Mouse (Mus musculus) gastrocnemius, postnatal 25 days (tissue): Measurements from ENCODE around the gene Ppp1r3e. TPM values are rescaled to one million over a fixed set of nuclear protein-coding genes. Genes with fewer than 3 reads are reported as not detected.
A peak's percentile ranks its signal among the peaks of the same experiment; 100 is the strongest.

Experiments
- DNase-seq: peaks from one replicate; pipeline ENCODE4 v3.0.0; 2022
- long read RNA-seq, 2 experiments: library from polyadenylated mRNA; stranded (forward); transcript quantifications; one replicate each; pipeline ENCODE4 v2.0.0; 2021
- total RNA-seq, 2 experiments: library from RNA; stranded (reverse); gene quantifications; 1 replicate in 1 of 2; 2 replicates in 1 of 2; pipeline ENCODE4 v1.2.3; 2021

The Ppp1r3e gene
- total RNA-seq = 1 to 10 TPM; 3.0 to 3.5 TPM
- long read RNA-seq, experiment 1, partial matches to known transcripts = 0 of 2 reads
- long read RNA-seq, experiment 1, other reads (novel, unspliced or antisense) = 0 of 2 reads
- long read RNA-seq, experiment 2, partial matches to known transcripts = 0 of 3 reads
- long read RNA-seq, experiment 2, other reads (novel, unspliced or antisense) = 0 of 3 reads

- peak; percentile 74 for DNase-seq
These were observed at the start of gene Ppp1r3e for GRCm38 (mm10) chr14:54877048-54877715. Ppp1r3e (minus strand) TSS chr14:54877550.

- peak; percentile 64 for DNase-seq
These were observed 49.2 kb upstream of the Ppp1r3e start for GRCm38 (mm10) chr14:54926401-54927158.

- peak; percentile 70 for DNase-seq
These were observed 48.3 kb upstream of the Ppp1r3e start, which contains the start of gene Efs for GRCm38 (mm10) chr14:54925349-54926342. Efs (minus strand) TSS chr14:54926126.

DNA sequence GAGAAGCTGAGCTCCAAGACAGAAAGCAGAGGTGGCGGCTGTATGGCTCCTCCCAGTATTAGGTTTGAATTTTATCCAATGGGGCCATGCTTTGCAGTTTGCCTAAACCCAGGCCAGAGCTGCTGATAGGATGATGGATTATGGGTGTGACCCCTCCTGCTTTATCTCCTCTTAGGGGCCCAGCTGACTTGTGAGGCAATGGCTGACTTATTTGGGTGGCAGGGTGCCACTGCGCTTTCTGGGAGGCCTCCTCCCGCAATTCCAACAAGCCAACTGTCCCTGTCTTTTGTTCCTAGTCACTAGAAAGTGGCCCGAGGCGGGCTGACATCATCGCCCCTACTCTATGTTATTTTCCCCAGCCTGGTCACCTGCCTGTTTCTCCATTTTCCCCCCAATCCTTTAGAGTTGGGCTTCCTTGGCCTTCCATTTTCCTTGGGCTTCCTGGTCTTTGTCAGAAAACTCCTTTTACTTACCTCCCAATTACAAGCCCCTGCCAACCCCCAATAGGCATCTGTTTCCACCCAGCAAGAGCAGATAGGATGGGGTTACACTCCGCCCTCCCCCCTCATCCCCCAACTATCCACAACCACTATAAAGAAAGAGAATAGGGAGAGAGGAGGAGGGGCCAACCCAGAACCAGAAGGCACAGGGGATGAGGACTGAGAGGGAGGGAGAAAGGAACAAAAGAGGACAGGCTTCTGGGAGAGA lies 47.4 kb upstream of the Ppp1r3e start:
- peak; percentile 66 for DNase-seq

DNA sequence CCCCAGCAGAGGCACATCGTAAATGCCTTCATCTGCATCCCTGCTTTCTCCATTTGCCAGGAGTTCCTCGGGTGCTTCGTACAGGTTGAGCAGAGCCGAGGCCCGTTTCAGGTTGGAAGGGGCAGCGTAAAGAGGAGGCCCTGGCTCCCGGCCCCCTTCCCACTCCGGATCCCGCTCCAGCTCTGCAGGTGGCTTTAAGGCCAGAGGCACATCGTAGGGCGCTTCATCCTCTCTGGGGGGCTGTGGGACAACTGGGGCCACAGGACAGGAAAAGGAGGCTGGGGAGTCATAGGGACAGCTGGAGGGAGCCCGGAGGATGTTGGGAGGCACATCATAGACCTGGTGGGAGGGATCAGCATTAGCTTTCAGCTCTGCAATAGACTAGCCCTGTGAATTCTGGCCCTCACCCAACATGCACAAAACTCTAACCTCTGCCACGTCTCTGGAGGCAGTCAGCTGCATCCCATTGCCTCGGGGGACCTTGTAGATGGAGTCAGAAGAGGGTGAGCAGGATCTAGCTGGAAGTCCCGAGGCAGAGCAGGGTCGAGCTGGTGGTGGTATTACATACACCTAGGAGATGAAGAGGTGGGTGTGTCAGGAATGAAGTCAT lies 42.8 kb upstream of the Ppp1r3e start:
- DNase-seq = no peak

DNA sequence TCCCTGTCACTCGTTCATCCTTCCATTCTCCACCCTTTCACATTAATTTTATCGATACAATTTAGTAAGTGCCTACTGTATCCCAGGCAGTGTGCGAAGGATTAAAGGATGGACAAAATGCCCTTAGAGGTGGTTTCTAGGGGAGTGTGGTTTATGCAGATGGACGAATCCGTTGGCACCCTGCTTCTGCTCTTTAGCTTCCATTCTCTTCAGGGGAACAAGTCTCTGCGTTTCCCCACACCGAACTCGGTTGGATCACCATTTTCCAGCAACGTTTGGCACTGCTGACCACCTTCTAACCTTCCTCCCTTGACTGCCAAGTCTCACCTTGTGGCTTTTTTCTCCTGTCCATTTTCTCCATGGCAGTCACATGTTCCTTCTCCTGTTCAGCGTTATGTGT lies 36.0 kb upstream of the Ppp1r3e start:
- DNase-seq = no peak

DNA sequence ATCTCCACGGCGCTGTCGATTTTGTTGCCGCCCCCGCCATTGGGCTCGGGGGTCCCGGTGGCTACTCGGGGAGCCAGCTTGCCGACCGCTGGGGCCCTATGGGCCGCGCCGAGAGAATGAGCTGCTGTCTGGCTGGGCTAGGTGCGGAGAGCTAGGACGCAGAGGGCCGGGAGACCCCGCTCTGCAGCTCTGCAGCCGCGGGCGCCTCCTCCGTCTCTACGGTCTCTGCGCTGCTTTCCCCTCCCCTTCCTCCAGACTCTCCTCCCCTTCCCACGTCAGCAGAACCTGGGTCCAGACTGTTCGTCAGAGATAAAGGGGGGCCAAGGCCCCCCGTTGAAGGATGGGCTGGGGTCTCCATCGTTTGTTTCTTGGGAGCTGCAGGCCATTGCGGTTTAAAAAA lies 35.5 kb upstream of the Ppp1r3e start, which contains the start of gene Slc22a17:
TSS of gene Slc22a17 (minus strand) at position 247 of the 400 bp plus-strand sequence.
- peak; percentile 61 for DNase-seq

DNA sequence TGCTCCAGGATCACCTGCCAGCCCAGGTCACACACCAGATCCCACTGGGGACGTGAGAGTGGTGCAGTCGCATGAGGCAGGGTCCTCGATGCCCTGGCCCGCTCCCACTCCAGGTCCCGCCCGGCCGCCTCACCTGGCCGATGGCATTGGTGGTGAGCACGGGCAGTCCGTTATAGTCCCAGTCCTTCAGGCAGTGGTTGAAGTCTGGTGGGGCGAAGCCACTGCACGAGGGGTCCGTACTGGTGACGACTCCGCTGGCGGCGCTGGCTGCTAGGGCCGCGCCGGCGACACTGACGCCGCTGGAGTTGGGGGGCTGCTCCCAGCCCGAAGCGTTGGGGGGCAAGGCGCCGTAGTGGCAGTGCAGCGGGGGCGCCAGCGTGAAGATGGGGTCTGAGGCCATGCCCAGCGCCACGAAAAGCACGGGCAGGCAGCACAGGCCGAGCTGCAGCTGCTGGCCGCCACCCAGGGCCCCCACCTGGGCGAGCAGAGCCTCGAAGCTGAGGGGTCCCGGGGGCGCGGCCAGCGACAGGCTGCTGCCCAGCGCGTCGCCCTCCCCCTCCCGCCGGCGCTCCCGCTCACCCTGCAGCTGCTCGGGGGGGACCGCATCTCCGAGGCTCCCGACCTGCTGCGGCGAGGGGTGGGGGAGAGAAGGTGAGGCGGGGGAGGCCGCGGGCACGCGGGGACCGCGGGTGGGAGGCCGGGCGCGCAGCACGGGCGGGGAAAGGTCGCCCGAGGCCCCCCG lies 34.9 kb upstream of the Ppp1r3e start:
- no peak for DNase-seq

DNA sequence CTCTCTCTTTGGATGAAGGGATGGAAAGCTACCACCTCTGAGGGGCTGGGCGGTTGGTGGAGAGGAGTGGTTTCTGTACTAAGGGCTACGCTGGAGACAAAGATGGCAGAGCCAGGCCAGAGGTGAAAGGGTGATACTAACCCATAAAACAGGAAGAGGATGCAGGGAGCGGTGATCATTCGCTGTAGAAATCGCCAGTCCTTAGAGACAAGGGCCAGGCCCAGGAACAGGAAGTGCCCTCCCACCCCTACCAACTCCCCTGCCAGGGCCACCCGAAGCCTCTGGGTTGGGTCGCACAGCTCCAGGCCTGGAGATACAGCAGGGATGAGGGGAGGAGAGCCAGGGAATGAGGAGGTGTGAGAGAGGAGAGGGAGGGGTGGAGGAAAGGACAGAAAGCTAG lies 31.3 kb upstream of the Ppp1r3e start:
- no peak for DNase-seq

DNA sequence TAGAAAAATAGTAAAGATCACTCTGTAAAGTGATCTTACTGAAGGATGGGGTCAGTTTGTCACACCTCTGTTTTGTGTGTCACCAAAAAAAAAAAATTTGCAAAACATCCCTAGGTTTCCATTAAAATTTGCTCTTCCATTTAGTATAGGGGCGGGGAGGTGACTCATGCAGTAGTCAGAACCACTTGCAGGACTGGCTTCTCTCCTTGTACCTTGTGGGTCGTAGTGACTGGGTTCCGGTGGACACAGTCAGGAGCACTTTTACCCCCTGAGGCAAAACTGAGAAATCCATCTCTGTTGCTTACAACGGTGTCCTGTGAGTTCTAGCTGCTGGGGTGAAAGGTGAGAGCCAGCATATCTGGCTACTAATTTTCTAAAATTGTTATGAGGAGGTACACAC lies 26.3 kb upstream of the Ppp1r3e start:
- DNase-seq = no peak

GRCm38 (mm10) chr14:54900383-54900782 lies 23.0 kb upstream of the Ppp1r3e start:
- DNase-seq = no peak

GRCm38 (mm10) chr14:54897445-54897844 lies 20.1 kb upstream of the Ppp1r3e start:
- no peak for DNase-seq

DNA sequence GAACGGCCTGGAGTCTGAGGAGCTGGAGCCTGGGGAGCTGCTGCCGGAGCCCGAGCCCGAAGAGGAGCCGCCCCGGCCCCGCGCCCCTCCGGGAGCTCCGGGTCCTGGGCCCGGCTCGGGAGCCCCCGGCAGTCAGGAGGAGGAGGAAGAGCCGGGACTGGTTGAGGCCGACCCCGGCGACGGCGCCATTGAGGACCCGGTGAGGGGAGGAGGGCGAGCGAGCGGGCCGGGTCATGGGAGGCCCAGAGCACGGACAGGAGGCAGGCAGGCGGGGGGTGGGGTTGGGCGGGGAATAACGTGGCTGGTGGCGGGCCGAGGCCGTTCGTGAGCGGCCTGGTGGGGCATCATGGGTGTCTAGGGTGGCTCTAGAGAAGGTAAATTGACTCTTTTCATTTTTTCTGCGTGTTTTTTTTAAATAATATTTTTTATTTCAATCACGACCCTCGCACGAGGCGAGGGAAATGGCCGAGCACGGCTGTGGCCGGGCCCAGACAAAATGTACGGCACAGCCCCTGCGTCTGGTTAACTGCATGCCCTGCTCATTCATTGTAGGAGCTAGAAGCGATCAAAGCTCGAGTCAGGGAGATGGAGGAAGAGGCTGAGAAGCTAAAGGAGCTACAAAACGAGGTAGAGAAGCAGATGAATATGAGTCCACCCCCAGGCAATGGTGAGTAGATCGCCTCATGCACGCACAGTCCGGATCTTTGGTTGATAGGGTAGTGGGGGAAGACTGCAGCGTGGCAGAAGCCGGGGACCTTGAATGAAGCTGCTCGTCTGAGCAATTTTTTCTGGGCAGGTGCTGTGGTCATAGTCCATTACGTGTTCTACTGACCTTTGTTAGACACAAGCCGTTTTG lies 17.2 kb upstream of the Ppp1r3e start:
- DNase-seq = no peak

GRCm38 (mm10) chr14:54893651-54894181 lies 16.4 kb upstream of the Ppp1r3e start:
- DNase-seq = peak; percentile 99

- DNase-seq = no peak
These were observed 14.8 kb upstream of the Ppp1r3e start, which contains the start of gene Pabpn1 for GRCm38 (mm10) chr14:54892200-54892599. Pabpn1 (plus strand) TSS chr14:54892500.

GRCm38 (mm10) chr14:54885309-54885708 lies 8.0 kb upstream of the Ppp1r3e start:
- DNase-seq = no peak

DNA sequence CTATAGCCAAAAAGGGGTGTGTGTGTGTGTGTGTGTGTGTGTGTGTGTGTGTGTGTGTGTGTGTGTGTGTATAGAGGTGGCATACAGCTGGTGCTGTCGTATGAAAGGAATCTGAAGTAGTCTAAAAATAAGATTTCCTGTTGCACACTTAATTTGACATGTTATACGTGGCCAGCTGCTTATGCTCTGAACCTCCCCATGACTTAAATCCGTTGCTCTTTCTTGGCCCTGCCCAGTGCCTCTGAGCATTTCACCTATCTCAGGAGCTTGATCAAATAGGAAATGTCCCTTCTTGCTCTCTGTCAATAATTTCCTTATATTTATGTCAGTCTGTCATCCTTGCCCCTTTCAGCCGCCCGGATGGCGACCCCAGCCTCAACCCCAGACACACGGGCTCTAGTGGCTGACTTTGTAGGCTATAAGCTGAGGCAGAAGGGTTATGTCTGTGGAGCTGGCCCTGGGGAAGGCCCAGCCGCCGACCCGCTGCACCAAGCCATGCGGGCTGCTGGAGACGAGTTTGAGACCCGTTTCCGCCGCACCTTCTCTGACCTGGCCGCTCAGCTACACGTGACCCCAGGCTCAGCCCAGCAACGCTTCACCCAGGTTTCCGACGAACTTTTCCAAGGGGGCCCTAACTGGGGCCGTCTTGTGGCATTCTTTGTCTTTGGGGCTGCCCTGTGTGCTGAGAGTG lies 6.8 kb upstream of the Ppp1r3e start:
- DNase-seq = no peak
